Mouse (Mus musculus) testis, adult 2 months (tissue): Measurements from ENCODE around the gene Hcfc2. TPM values are rescaled to one million over a fixed set of nuclear protein-coding genes. Genes with fewer than 3 reads are reported as not detected.

Source experiments
- H3K27ac ChIP-seq: fragments of 200-500 bp; 2 replicates; pipeline ENCODE4 v1.5.1; 2012; ENCODE audit warnings: low read depth, low read length; ENCODE audit not compliant: control insufficient read depth, insufficient read depth
- H3K27me3 ChIP-seq: fragments of 200-500 bp; 2 replicates; pipeline ENCODE4 v1.6.1; 2012; ENCODE audit warnings: mild to moderate bottlenecking, low read length, moderate library complexity; ENCODE audit not compliant: control insufficient read depth, insufficient read depth
- H3K36me3 ChIP-seq: fragments of 200-500 bp; 2 replicates; pipeline ENCODE4 v1.6.1; 2012; ENCODE audit warnings: mild to moderate bottlenecking, low read length; ENCODE audit not compliant: control insufficient read depth, insufficient read depth
- H3K4me1 ChIP-seq: fragments of 200-500 bp; 2 replicates; pipeline ENCODE4 v1.6.1; 2012; ENCODE audit warnings: low read length; ENCODE audit not compliant: control insufficient read depth, insufficient read depth
- H3K4me3 ChIP-seq: fragments of 200-500 bp; 2 replicates; pipeline ENCODE4 v1.5.1; 2012; ENCODE audit warnings: low read depth, mild to moderate bottlenecking, low read length, moderate library complexity, mixed read lengths; ENCODE audit not compliant: control insufficient read depth
- CTCF ChIP-seq: fragments of 200-500 bp; IDR thresholded peaks from 2 replicates; pipeline ENCODE4 v1.5.1; 2012; ENCODE audit warnings: low read depth, mild to moderate bottlenecking, inconsistent platforms, low read length, moderate library complexity; ENCODE audit not compliant: control insufficient read depth, insufficient read depth, insufficient replicate concordance
- POLR2A ChIP-seq: fragments of 200-500 bp; IDR thresholded peaks from 2 replicates; pipeline ENCODE4 v1.6.1; 2012; ENCODE audit warnings: low read depth, mild to moderate bottlenecking, inconsistent platforms, low read length, moderate library complexity; ENCODE audit not compliant: control insufficient read depth
- polyA plus RNA-seq: library from polyadenylated mRNA; depleted of rRNA; stranded (reverse); fragments of >200 nt; gene quantifications from 2 replicates; pipeline ENCODE4 v1.2.3, GENCODE M21; 2012

Gene Hcfc2
- polyA plus RNA-seq, 1 experiment = 72.3 TPM

DNA sequence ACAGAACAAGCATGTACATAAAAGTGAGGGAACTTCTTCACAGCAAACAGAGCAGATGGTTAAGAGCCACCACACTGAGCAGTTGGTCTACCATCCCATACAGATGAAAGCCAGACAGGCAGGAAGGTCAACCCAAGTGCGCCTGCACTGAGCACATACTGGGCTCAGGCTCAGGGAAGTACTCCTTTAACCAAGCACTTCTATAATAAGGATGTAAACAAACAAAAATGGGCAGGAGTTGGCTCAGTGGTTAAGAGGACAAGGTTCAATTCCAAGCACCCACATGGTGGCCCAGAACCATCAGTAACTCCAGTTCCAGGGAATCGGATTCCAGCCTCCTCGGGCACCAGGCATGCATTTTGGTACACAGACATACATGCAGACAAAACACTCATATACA lies 57.0 kb downstream of the Hcfc2 start:
- Histone ChIP-seq H3K4me1 (no peaks in the 10 kb centered on the region), H3K27ac (no peak overlapping the region), H3K4me3 (no peak overlapping the region), H3K27me3 (no peaks in the 10 kb centered on the region), H3K36me3 (no peaks in the 10 kb centered on the region; the same call in 1 of the 2 replicates)
- TF ChIP-seq POLR2A = no peak
- TF ChIP-seq CTCF = no peak

DNA sequence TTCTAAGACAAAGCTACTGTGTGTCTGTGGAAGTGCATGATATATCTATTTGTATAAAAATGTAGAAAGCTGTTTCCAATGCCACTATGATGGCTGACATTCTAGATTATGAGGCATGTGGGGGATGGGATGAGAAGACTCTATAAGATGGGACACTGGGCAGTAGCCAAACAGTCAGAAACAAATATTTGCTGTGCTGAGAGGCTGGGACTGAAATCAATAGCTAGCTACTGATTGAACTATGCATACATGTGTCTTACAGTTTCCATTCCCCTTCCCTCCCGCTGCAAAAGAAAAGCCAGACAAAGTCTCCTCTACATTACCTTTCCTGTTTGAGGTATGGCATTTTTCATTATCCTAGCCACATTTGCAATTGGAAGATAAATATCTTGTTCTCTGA lies 58.7 kb downstream of the Hcfc2 start:
- TF ChIP-seq CTCF = no peak
- no peak for TF ChIP-seq POLR2A
- no peaks in the 10 kb centered on the region for H3K27me3 ChIP-seq
- H3K4me3 ChIP-seq = no peak overlapping the region
- no peaks in the 10 kb centered on the region for H3K4me1 ChIP-seq
- no peak overlapping the region for H3K27ac ChIP-seq
- H3K36me3 ChIP-seq = no peaks in the 10 kb centered on the region; the same call in 1 of the 2 replicates

- H3K4me1 ChIP-seq = no peaks in the 10 kb centered on the region
- no peaks in the 10 kb centered on the region for H3K27me3 ChIP-seq
- H3K27ac ChIP-seq = no peak overlapping the region
- H3K4me3 ChIP-seq = no peak overlapping the region
- TF ChIP-seq POLR2A (no peak), CTCF (no peak)
- H3K36me3 ChIP-seq = no peaks in the 10 kb centered on the region; the same call in 1 of the 2 replicates
Measured at GRCm38 (mm10) chr10:82755213-82755890, 59.4 kb downstream of the Hcfc2 start.

DNA sequence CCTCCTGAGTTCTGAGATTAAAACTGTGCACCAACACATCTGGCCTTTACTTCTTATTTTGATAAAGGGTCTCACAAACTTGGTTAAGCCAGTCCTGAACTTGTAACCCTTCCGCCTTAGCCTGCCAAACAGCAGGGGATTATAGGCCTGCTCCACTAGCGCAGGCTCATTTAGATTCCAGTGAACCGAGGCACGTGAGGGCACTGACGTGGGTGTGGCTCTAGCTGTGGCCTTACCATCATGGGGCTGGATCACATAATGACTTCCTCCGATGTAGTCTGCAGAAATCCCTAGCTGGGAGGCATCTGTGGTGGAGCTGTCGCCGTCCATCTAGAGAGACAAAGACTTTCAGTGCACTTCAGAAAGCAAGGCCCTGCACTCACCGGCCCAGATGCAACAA lies 60.5 kb downstream of the Hcfc2 start:
- Histone ChIP-seq H3K4me1 (no peaks in the 10 kb centered on the region), H3K27ac (no peak overlapping the region), H3K36me3 (no peaks in the 10 kb centered on the region; the same call in 1 of the 2 replicates), H3K4me3 (no peak overlapping the region), H3K27me3 (no peaks in the 10 kb centered on the region)
- no peak for TF ChIP-seq POLR2A
- no peak for TF ChIP-seq CTCF

DNA sequence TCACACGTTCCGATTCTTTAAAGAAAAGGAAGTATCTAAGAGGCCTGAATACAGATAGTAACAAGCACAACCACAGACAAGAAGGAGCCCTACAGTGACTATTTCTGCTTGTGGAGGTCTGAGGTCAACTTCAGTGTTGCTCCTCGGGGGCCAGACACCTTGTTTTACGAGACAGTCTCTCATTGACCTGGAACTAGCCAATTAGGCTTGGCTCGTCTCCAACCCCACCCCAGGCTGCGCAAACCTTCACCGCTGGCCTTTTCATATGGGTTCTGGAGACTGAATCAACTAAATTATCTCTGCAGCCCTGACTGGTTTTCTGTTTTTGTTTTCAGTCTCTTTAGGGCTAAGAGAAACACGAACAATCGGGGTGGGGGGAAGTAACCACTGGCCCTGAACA lies 61.4 kb downstream of the Hcfc2 start:
- TF ChIP-seq POLR2A (no peak), CTCF (no peak)
- H3K4me3 ChIP-seq = no peak overlapping the region
- no peaks in the 10 kb centered on the region for H3K4me1 ChIP-seq
- H3K36me3 ChIP-seq = no peaks in the 10 kb centered on the region; the same call in 1 of the 2 replicates
- H3K27me3 ChIP-seq = no peaks in the 10 kb centered on the region
- no peak overlapping the region for H3K27ac ChIP-seq

- no peak overlapping the region for H3K4me3 ChIP-seq
- TF ChIP-seq CTCF (no peak), POLR2A (no peak)
- H3K4me1 ChIP-seq = no peaks in the 10 kb centered on the region
- no peaks in the 10 kb centered on the region; the same call in 1 of the 2 replicates for H3K36me3 ChIP-seq
- no peaks in the 10 kb centered on the region for H3K27me3 ChIP-seq
- no peak overlapping the region for H3K27ac ChIP-seq
Measured at GRCm38 (mm10) chr10:82758368-82758767, 62.4 kb downstream of the Hcfc2 start.

GRCm38 (mm10) chr10:82758878-82759277 lies 62.9 kb downstream of the Hcfc2 start:
- no peaks in the 10 kb centered on the region for H3K4me1 ChIP-seq
- no peaks in the 10 kb centered on the region; the same call in 1 of the 2 replicates for H3K36me3 ChIP-seq
- H3K27me3 ChIP-seq = no peaks in the 10 kb centered on the region
- no peak for TF ChIP-seq CTCF
- TF ChIP-seq POLR2A = no peak
- no peak overlapping the region for H3K4me3 ChIP-seq
- H3K27ac ChIP-seq = no peak overlapping the region
